Mouse (Mus musculus) kidney, adult 2 months (tissue): ENCODE measurements around the gene Hist1h3i.
"Not testable (repeated sequence)": the region's sequence is repeated elsewhere in the genome, so short reads cannot be mapped to it uniquely, and the experiment has no call there.

Source experiments
- CTCF ChIP-seq: fragments of 200-500 bp; conservative IDR thresholded peaks from 2 replicates; pipeline ENCODE4 v1.5.1; 2011; ENCODE audit warnings: low read depth, mild to moderate bottlenecking, control low read depth, low read length, moderate library complexity, mixed read lengths; ENCODE audit not compliant: insufficient read depth, insufficient read length
- POLR2A ChIP-seq: fragments of 200-500 bp; IDR thresholded peaks from one replicate; pipeline ENCODE4 v1.6.1; 2011; ENCODE audit warnings: low read depth, low read length, control low read depth

GRCm38 (mm10) chr13:21820082-21820890 lies 37.1 kb upstream of the Hist1h3i start:
- TF ChIP-seq CTCF, POLR2A: not testable (repeated sequence)
